Mouse (Mus musculus) brain, embryonic 18.5 days (tissue): ENCODE results near the gene Bpifb9a.
"Not testable (repeated sequence)": the region's sequence is repeated elsewhere in the genome, so short reads cannot be mapped to it uniquely, and the experiment has no call there.

Source experiments
- DNase-seq: peaks from one replicate; pipeline ENCODE4 v3.0.0-alpha.2; 2012; ENCODE audit warnings: low read depth, low spot score

Bpifb9a gene

DNA sequence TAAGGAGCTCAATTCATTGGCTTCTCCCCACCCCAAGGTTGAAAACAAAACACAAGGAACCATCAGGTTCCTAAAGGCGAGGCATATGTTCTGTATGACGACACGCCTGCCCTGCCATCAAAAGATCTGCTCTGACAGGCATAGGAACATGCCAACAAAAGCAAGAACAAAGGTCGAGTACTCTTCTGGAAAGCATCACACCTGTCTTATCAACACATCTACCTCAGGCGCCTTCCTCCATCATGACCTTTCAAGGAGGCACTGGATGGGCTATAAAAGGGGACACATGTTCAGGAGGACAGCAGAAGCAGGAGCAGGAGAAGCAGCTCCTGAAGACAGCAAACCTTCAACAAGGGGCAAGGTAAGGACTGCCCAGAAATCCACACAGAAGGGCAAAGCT, at the start of gene Bpifb9a:
Gene Bpifb9a (plus strand): TSS at position 301 of the 400 bp plus-strand sequence.
- not testable (repeated sequence) for DNase-seq

DNA sequence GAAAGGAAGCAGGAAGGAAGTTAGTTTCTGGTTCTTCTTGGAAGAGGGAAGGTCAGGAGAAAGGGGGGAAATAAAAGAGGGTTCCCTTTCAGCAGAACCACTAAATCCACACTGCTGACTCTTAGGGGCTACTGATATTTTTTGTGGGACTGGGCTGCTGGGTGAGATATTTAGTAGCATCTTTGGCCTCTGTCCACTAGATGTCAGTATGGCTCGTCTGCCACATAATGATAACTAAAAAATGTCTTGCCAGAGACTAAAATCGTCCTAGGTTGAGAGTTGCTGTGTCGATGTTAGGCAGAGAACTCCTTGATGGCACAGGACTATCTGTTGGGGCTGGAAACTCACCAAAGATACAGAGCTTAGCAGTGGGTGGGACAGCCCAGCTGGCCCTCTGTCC, 48.5 kb upstream of the Bpifb9a start:
- no peak for DNase-seq

DNA sequence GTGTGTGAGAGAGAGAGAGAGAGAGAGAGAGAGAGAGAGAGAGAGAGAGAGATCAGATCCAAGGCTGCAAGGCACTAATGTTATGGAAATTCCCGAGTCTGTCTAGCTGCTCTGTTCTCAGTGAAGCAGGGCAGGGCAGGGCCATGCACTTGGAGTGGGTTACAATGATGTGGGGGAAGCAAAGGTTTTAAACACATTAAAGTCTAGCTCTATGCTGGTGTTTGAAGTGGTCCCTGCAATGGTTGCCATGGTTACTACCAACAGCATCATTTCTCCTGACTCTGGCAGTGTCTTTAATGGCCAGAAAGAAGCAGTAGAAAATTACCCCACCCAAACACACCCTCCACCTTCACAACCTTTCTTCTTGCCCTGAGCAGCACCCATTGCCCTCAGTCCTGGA, 46.5 kb upstream of the Bpifb9a start:
- peak; percentile 18 for DNase-seq

DNA sequence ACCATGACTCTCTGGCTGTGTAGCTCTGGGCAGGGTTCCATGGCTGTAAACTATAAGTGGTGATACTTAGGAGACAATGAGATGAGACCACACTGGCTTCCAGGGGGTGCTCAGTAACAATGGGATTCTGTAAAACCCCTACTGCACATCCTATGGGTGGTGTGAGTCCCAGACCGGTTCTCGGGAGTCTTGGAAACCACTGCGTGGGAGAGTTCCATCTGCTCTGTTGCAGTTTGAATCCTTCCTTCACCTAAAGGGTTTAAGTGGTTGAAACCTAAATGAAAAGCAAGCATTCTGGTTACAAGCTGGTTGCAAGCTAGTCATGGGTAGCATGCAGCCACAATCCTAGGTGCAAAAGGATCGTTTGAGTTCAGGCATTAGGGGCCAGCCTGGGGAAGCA, 45.8 kb upstream of the Bpifb9a start:
- DNase-seq = no peak

- no peak for DNase-seq
These were observed 42.5 kb upstream of the Bpifb9a start for GRCm38 (mm10) chr2:154215191-154215590.

GRCm38 (mm10) chr2:154219950-154220349, 37.7 kb upstream of the Bpifb9a start:
- DNase-seq = no peak

DNA sequence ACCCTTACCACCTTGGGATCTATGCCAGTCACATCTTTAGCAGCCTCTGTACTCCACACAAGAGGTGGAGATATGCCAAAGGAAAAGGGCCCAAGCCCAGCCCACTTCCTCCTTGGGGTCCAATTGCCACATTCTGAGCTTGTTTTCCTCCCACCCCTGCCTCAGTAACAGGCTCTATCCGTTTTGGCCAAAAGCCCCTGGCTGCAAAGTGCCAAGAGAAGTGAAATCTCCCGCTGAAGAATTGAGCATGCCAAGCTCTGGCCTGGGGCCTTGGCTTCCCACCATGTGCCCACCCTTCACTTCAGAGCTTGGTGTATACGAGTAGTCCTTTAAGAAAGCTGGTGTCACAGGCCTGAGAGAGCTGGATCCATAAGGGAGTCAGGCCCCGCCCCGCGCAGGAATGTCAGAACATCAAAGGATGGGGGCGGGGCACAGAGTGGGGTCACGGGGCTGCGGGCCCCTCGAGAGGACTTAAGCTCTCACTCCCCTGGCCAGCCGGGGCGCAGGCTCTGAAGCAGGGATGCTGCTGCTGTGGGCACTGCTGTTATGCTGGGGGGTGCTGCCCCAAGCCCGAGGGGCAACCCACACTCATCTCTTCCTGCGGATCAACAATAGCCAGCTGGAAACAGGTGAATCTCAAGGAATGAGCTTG, 34.3 kb upstream of the Bpifb9a start, which contains the start of gene Bpifb5:
Gene Bpifb5 (plus strand): TSS at position 478 of the 652 bp plus-strand sequence.
- peak; percentile 67 for DNase-seq

DNA sequence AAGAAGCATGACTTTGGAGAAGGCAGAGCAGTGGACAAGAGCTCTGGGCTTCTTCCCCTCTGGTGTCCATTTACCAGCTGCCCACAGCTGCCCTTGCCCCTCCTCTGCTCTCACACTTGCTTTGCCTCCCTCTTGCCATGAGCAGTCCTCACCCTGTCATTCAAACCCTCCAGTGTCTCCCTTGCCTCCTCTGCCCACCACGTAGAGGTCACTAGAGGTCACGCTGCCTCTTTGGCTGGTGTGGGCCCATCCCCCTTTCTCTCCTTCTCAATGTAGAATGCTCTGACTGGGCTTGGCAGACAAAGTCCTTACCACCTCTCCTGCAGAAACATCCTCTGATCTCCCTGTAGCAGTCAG, 33.8 kb upstream of the Bpifb9a start:
- DNase-seq = no peak

DNA sequence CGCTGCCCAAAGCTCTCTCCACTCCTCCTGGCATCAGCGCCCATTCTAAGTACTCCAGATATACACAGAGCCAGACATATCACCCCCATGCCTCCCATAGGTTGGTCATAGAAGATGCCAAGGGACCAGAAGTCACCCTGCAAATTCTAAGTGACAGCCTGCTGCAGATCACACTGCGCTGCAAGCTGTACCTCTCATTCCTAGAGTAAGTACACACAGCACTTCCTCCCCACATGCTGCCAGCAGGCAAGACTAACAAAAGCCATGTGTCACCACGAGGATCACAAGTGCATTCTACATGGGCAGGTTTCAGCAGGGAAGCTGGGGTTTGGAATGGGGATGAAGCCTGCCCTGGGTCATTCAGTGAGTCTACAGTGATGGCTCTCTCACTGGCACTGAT, 30.7 kb upstream of the Bpifb9a start:
- no peak for DNase-seq

DNA sequence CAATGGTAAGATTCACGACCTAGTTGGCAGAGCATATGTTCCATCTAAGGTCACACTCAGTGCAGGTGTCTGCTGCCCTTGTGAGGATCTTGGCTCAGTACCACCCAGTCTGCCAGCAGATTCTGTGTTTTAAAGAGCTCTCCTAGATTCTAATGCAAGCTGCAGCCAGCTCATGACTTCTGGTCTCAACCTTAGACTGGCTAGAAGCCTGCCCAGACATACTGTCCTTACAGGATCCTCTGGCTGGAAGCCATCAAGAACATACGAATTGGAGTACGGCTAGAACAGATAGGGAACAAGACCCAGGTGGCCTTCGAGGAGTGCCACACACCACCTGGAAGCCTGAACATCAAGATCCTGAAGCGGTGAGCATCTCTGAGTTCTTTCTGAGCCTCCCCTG, 29.8 kb upstream of the Bpifb9a start:
- no peak for DNase-seq

GRCm38 (mm10) chr2:154233426-154233825, 24.2 kb upstream of the Bpifb9a start:
- DNase-seq = peak; percentile 34

- DNase-seq = no peak
These were observed 16.9 kb upstream of the Bpifb9a start for GRCm38 (mm10) chr2:154240771-154241170.

DNA sequence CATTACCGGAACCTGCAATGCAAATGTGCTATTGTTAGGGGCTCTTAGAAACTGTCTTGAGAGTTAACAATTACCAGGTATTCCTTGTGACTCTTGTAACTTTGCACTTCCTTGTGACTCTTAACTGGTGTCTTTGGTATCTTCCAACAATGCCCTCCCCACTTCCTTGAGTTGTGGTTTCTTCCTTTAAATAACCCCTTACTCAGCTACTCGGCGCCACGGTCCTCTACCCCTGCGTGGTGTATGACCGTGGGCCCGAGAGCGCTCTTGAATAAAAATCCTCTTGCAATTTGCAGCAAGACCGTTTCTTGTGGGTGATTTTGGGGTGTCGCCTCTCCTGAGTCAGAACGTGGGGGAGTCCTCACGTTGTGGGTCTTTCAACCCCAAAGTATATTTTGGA, 14.9 kb upstream of the Bpifb9a start:
- DNase-seq = not testable (repeated sequence)

DNA sequence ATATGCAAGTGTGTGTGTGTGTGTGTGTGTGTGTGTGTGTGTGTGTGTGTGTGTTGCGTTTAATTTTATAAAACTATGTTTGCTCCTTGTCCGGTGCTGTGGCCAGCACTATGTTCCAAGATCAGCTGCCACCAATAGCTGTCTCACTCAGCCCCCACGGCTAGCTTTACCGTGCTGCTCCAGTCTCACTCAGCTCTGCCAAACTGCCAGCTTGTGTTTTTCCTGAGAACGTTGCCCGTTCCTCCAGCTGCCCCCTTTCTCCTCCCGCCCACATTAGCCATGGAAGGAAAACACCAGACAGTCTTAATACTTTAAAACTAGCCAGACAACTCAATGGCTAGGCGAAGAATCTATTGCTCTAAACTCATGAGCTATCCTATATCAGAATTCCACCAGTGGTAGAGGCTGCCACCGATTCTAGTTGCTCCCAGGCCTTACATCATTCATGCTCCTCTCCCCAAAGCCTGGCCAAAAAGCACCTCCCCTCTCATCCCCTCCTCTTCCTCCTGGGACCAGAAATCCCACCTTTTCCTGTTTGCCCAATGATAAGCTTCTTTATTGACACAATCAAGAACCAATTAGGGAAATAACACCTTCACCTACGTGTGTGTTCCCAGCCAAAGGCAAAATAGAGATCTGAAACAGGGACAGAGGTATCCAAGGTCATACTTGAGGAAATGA, 14.2 kb upstream of the Bpifb9a start:
- DNase-seq = no peak

DNA sequence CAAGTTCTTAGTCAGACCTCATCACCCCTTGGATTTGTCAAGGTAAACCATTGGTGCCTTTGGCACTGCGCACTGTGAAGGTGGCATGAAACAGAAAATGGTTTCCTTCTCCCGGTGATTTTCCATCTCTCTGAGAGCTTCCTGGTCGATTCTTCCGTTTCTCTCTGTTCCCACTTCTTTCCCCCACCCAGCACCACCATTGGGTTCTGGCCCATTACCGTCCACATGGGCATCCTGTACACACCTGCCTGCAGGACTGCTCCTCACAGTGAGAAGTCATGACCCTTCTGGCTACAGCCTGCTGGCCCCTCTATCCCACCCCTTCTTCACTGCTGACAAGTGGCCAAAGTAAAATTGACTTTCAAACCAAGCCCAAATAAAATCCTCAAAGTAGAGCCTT, 12.3 kb upstream of the Bpifb9a start:
- DNase-seq = no peak

DNA sequence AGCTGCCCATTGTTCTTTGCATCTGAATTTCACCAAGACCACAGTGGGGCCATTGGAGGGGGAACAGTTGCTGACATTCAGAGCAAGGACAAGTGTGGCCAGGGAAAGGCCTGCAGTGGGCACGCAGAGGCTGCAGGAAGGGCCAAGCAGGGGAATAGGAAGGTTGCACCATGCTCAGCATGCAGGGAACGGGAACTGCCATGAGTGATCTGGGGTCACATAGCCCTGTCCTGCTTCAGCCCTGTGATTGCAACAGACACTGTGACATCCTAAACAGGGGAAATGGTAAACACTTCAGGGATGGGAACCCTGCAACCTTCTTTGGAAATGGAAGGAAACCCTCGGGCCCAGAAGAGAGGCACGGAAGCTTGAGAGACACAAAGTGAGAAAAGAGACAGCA, 2.4 kb upstream of the Bpifb9a start:
- not testable (repeated sequence) for DNase-seq

GRCm38 (mm10) chr2:154255770-154256169, 1.9 kb upstream of the Bpifb9a start:
- no peak for DNase-seq

DNA sequence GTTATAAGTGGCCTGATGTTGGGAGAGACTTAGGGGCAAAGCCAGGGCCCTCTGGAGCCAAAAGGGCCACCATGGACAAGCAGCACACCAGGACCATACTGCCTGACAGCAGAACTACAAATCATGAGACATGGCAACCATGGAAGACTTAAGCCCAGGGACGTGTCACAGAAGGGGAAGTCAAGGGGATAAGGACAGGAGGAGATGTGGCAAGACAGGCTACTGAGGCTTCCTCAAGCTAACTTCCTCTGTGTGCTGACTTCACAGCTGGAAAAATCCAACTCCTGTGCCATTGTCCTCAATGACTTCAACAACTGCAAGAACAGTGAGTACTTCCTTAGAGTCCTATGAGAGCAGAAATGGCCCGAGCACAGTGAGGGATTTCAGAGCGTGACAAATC, 6.7 kb downstream of the Bpifb9a start:
- not testable (repeated sequence) for DNase-seq

GRCm38 (mm10) chr2:154291866-154292265, 34.2 kb downstream of the Bpifb9a start:
- not testable (repeated sequence) for DNase-seq

DNA sequence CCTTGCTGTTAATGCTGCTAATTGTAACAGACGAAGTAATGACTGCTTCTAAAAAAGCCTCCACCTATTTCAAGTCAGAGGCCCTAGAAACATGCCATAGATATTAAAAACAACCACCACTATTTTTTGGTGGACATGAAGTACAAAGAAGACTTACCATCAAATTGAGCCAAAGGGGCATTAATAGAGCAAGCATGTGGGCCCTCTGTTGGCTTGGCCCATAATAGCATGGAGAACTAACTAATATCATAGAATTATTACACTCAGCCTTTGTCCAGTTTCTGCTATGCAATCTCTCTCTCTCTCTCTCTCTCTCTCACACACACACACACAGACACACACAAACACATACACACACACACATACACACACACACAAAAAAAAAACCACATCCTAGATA, 35.2 kb downstream of the Bpifb9a start:
- DNase-seq = no peak

- not testable (repeated sequence) for DNase-seq
These were observed 37.1 kb downstream of the Bpifb9a start for GRCm38 (mm10) chr2:154294746-154295145.

GRCm38 (mm10) chr2:154300496-154300895, 42.8 kb downstream of the Bpifb9a start:
- DNase-seq = no peak

- no peak for DNase-seq
These were observed 44.1 kb downstream of the Bpifb9a start for GRCm38 (mm10) chr2:154301763-154302162.
